Mouse (Mus musculus): Measurements from ENCODE around the gene Gm12888.
"Not testable (repeated sequence)": the region's sequence is repeated elsewhere in the genome, so short reads cannot be mapped to it uniquely, and the experiment has no call there.

Gm12888 gene

GRCm38 (mm10) chr4:121324817-121325216 is at the start of gene Gm12888:
Gm12888 (minus strand) TSS chr4:121324917.
- not testable (repeated sequence) for DNase-seq (ENCODE audit: low read depth, low spot score)
